In genomic region chr15:95887365-95887764, GRCm38 (mm10) we compare ENCODE assay signal across 8 mouse cellular contexts.
DNase-seq lines count a peak whose midpoint lies in the region; ATAC-seq and TF ChIP-seq lines count a peak whose summit lies in the region.

No protein-coding gene starts in this region.

- no peak overlapping the region for H3K4me3 ChIP-seq in layer of hippocampus, adult 2 months
- H3K4me3 ChIP-seq in heart, embryonic 11.5 days (ENCODE audit: low read depth, low read length): no peak overlapping the region
- no peak overlapping the region for H3K4me3 ChIP-seq in lung, embryonic 16.5 days (ENCODE audit: low read length)

- peaks cover 44% of the 10 kb centered on the region for H3K4me1 ChIP-seq in heart, embryonic 11.5 days (ENCODE audit: control insufficient read depth, insufficient read depth, low read length)
- peaks cover 33% of the 10 kb centered on the region for H3K4me1 ChIP-seq in lung, embryonic 16.5 days (replicated peaks; ENCODE audit: control insufficient read depth, insufficient read depth, low read length)

- H3K27ac ChIP-seq in layer of hippocampus, adult 2 months: peak overlapping the region; percentile 83
- H3K27ac ChIP-seq in heart, embryonic 11.5 days (ENCODE audit: low read depth, low read length): peak overlapping the region; percentile 68
- peak overlapping the region; percentile 88 for H3K27ac ChIP-seq in lung, embryonic 16.5 days (ENCODE audit: low read length)

- H3K4me2 ChIP-seq in heart, embryonic 11.5 days: no peak overlapping the region
- peak overlapping the region; percentile 27 for H3K4me2 ChIP-seq in lung, embryonic 16.5 days (ENCODE audit: low read depth, low read length)

- WGBS in heart, embryonic 11.5 days (ENCODE audit: insufficient replicate concordance): 22% methylated on average over 5 of the region's 5 CpGs
- WGBS in lung, embryonic 16.5 days: 18% methylated on average over 5 of the region's 5 CpGs

- in situ Hi-C loops in Patski (cut with MboI; ENCODE audit: low pct_unique_long_range_greater_than_20kb): no loop called here

- TF ChIP-seq CTCF in layer of hippocampus, adult 2 months (conservative IDR thresholded peaks at IDR 0.05): no peak
- TF ChIP-seq CTCF in Patski (IDR thresholded peaks at IDR 0.05): no peak

- H3K27me3 ChIP-seq in Patski: no peaks in the 10 kb centered on the region
- H3K27me3 ChIP-seq in heart, embryonic 11.5 days (ENCODE audit: control insufficient read depth, insufficient read depth, low read length): no peaks in the 10 kb centered on the region
- H3K27me3 ChIP-seq in lung, embryonic 16.5 days (ENCODE audit: control insufficient read depth, insufficient read depth, low read depth, low read length): no peaks in the 10 kb centered on the region

- CTCF ChIA-PET in Patski (lab: Charles Lee): interaction anchor here (1.3 kb wide), 1 partner anchor 17 kb away, joined by 5 read pairs; no protein-coding TSS in a partner anchor

- no peak overlapping the region for H3K9ac ChIP-seq in heart, embryonic 11.5 days (ENCODE audit: low read depth, low read length)
- 0 out of 2 replicates have a peak overlapping the region, but pooled peaks have one; percentile 24 for H3K9ac ChIP-seq in lung, embryonic 16.5 days (ENCODE audit: low read length)

- POLR2A ChIA-PET in Patski (lab: Charles Lee): no interaction called here

- no peaks in the 10 kb centered on the region for H3K9me3 ChIP-seq in heart, embryonic 11.5 days (replicated peaks; ENCODE audit: control insufficient read depth, low read length)
- no peaks in the 10 kb centered on the region for H3K9me3 ChIP-seq in lung, embryonic 16.5 days (ENCODE audit: control insufficient read depth, low read length)

- H3K36me3 ChIP-seq in heart, embryonic 11.5 days (ENCODE audit: control insufficient read depth, insufficient read depth, low read length): no peaks in the 10 kb centered on the region
- no peaks in the 10 kb centered on the region for H3K36me3 ChIP-seq in lung, embryonic 16.5 days (ENCODE audit: control insufficient read depth, insufficient read depth, low read length)

- peak in 1 of 2 experiments; percentile 49 for DNase-seq in layer of hippocampus, adult 2 months (ENCODE audit: low spot score in 2 of 2)
- DNase-seq in layer of hippocampus, adult 9-10 months (ENCODE audit: low spot score): no peak
- DNase-seq in Patski (ENCODE audit: low read depth, low spot score): no peak
- DNase-seq in cerebellum, postnatal 4 days (ENCODE audit: low spot score in 2 of 2): no peak
- DNase-seq in embryo, embryonic 11 days: no peak
- DNase-seq in layer of hippocampus, postnatal 25 days (ENCODE audit: extremely low spot score in 1 of 2, low spot score in 1 of 2): no peak

- peak; percentile 93 for ATAC-seq in Patski
- no peak for ATAC-seq in heart, embryonic 11.5 days (replicated peaks; ENCODE audit: insufficient number of reproducible peaks, low FRiP score, low TSS enrichment)
- peak; percentile 72 for ATAC-seq in lung, embryonic 16.5 days (ENCODE audit: low read depth)
